Mouse (Mus musculus) liver, embryonic 15.5 days (tissue): Measurements from ENCODE around the gene Sall1. TPM values are rescaled to one million over a fixed set of nuclear protein-coding genes. Genes with fewer than 3 reads are reported as not detected.

ENCODE experiments used
- ATAC-seq: fragments of 200-750 bp; cut with Nextera tagmentation; 2 replicates; pipeline ENCODE4 v1.8.0; 2017; ENCODE audit warnings: moderate number of reproducible peaks, mild to moderate bottlenecking, moderate library complexity; ENCODE audit not compliant: insufficient read depth
- H3K27ac ChIP-seq: fragments of 300-500 bp; sonication (generic); replicated peaks from 2 replicates; pipeline ENCODE4 v1.5.1; 2015; ENCODE audit warnings: mild to moderate bottlenecking, inconsistent platforms
- H3K27me3 ChIP-seq: fragments of 300-500 bp; sonication (generic); 2 replicates; pipeline ENCODE4 v1.6.1; 2015; ENCODE audit warnings: mild to moderate bottlenecking, inconsistent platforms
- H3K36me3 ChIP-seq: fragments of 300-500 bp; sonication (generic); replicated peaks from 2 replicates; pipeline ENCODE4 v1.6.1; 2015; ENCODE audit warnings: moderate library complexity, mild to moderate bottlenecking, inconsistent platforms
- H3K4me1 ChIP-seq: fragments of 300-500 bp; sonication (generic); replicated peaks from 2 replicates; pipeline ENCODE4 v1.6.1; 2015; ENCODE audit warnings: inconsistent platforms
- H3K4me2 ChIP-seq: fragments of 300-500 bp; sonication (generic); 2 replicates; pipeline ENCODE4 v1.6.1; 2015; ENCODE audit warnings: moderate library complexity, mild to moderate bottlenecking, inconsistent platforms
- H3K4me3 ChIP-seq: fragments of 300-500 bp; sonication (generic); replicated peaks from 2 replicates; pipeline ENCODE4 v1.5.1; 2015; ENCODE audit warnings: mild to moderate bottlenecking, inconsistent platforms
- H3K9ac ChIP-seq: fragments of 300-500 bp; sonication (generic); 2 replicates; pipeline ENCODE4 v1.6.1; 2015; ENCODE audit warnings: moderate library complexity, mild to moderate bottlenecking, inconsistent platforms
- H3K9me3 ChIP-seq: fragments of 300-500 bp; sonication (generic); replicated peaks from 2 replicates; pipeline ENCODE4 v1.6.1; 2016; ENCODE audit warnings: inconsistent platforms
- WGBS: fragments of 180-500 bp; shearing (Covaris S2); methylation state at CpG from one replicate; pipeline ENCODE4 v1.1.7; 2015; ENCODE audit warnings: mixed read lengths; ENCODE audit not compliant: insufficient replicate concordance; 5-methylcytosine and 5-hydroxymethylcytosine counted together
- polyA plus RNA-seq: library from polyadenylated mRNA; unstranded; fragments of >200 nt; fragmentation: Nextera tagmentation; extraction: Ambion mirVana; gene quantifications from 2 replicates; pipeline ENCODE4 v1.2.1, GENCODE M21; 2015

The Sall1 gene
- polyA plus RNA-seq, 1 experiment from 2014 or later = 0.99 TPM

DNA sequence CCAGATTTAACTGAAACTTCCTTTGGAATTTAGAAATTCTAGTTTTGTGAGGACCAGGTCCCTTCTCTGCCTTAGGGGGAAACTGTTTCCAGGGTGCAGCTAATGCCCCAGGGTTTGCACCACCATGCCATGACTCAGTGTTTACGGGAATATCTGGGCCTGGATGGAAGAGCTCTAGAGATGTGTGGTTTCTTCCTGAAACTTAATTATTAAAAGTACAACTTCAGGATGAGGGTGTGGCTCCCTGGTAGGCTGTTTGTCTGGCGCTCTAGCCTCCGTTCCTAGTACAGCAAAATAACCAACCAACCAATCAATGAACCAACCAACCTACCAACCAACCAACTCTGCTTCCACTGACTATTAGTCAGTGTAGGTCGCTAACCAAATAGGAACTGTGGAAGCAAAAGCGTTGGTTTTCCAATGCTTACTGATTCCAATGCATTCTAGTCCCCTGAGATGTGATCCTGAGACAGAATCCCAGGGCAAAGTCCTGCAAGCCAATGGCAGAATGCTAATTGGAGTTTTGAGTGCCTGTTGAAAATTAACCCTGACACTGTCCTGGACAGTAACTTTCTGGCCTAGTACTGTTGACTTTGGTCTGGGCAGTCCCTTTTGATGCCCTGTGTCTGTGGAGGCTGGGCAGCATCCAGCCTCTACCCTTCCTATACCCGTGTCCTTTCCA lies 31.0 kb downstream of the Sall1 start:
- no peak overlapping the region for H3K4me2 ChIP-seq
- H3K9me3 ChIP-seq = no peaks in the 10 kb centered on the region
- peak overlapping the region; percentile 59 for H3K27ac ChIP-seq
- H3K9ac ChIP-seq = no peak overlapping the region
- no peaks in the 10 kb centered on the region for H3K36me3 ChIP-seq
- peak; percentile 70 for ATAC-seq
- H3K27me3 ChIP-seq = peaks cover 7% of the 10 kb centered on the region
- H3K4me1 ChIP-seq = no peaks in the 10 kb centered on the region
- H3K4me3 ChIP-seq = no peak overlapping the region
- WGBS = 52% methylated on average over 6 of the region's 6 CpGs

DNA sequence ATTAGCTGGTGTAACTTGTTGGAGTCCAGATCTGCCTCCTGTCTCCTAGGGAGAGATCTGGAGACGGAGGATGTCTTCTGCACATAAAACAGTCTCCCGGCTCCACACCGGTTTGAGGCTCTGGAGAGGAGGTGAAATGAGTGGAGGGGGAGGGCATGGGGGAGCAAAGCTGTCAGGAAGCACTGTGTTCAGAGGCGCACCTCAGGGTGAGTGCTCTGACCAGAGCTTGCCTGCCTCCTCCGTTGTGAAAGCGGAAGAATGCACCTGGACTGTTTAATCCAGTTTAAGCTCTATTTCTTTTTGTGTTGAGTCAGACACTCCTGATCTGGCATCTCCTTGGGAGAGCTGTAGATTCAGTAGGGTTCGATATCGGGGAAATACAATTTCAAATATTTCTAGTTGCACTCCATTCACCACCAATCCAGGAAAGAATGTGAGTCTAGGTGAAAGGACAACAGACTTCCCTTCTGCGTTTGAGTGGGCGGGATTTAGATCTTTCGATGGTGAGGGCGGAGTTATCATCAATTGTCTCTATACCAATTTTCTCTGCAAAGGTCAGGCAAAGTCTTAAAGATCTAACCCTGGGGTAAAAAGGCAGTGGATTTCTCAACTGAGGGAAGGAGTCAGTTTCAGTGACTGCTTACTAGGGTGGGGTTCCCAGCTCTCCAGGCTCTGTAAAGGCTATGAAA lies 31.8 kb downstream of the Sall1 start:
- Histone ChIP-seq H3K4me3 (no peak overlapping the region), H3K9me3 (no peaks in the 10 kb centered on the region), H3K9ac (no peak overlapping the region), H3K27me3 (peaks cover 15% of the 10 kb centered on the region), H3K4me1 (no peaks in the 10 kb centered on the region), H3K36me3 (no peaks in the 10 kb centered on the region), H3K4me2 (peak overlapping the region; percentile 20), H3K27ac (peak overlapping the region; percentile 48; the same call in 1 of the 2 replicates)
- 26% methylated on average over 12 of the region's 12 CpGs for WGBS
- peak; percentile 18; the same call in 1 of the 2 replicates for ATAC-seq

DNA sequence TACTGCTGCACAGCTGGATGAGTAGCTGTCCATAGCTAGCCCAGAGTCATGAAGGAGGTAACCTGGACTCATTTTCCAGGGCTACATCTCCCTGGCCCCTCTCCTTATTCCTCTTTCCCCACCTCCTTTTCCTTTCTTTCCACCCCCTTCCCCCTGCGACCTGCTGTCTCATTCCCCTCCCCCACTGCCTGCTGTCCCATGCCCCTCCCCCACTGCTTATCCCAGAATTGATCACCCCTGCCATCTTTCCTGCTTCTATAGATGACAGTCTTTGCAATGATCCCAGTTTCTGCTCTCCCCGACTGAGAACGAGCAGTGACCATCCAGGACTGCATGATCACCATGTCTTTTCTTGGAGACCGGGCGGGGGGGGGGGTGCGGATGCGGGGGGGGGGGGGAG lies 35.2 kb downstream of the Sall1 start:
- Histone ChIP-seq H3K36me3 (no peaks in the 10 kb centered on the region), H3K4me2 (no peak overlapping the region), H3K27me3 (peaks cover 38% of the 10 kb centered on the region), H3K9ac (no peak overlapping the region), H3K9me3 (no peaks in the 10 kb centered on the region), H3K27ac (no peak overlapping the region), H3K4me1 (no peaks in the 10 kb centered on the region), H3K4me3 (no peak overlapping the region)
- 31% methylated on average over 7 of the region's 7 CpGs for WGBS
- ATAC-seq = no peak

DNA sequence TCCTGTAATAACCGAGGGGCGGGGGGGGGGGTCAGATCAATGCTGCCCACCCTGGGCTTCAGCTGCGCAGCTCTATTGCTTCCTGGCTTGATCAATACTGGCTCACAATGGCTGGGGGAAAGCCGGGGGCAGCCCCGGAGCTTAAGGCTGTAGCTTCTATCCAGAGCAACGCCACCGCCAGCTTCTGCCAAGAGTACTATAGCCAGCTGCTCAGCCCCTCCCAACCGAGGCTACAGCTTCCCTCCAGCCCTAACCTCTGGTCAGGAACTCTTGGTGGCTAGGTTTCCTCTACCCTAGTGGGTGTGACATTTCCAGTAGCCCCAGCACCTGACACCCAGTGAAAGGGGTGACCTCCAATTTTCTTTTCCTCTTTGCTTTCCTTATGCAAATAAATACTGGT lies 36.8 kb downstream of the Sall1 start:
- Histone ChIP-seq H3K9ac (no peak overlapping the region), H3K27me3 (peaks cover 38% of the 10 kb centered on the region), H3K4me3 (no peak overlapping the region), H3K9me3 (no peaks in the 10 kb centered on the region), H3K27ac (peak overlapping the region; percentile 14; the same call in 1 of the 2 replicates), H3K4me1 (peaks cover 4% of the 10 kb centered on the region; the same call in 1 of the 2 replicates), H3K36me3 (no peaks in the 10 kb centered on the region), H3K4me2 (peak overlapping the region; percentile 27; the same call in 1 of the 2 replicates)
- no peak for ATAC-seq
- WGBS = 2% methylated on average over 8 of the region's 8 CpGs

DNA sequence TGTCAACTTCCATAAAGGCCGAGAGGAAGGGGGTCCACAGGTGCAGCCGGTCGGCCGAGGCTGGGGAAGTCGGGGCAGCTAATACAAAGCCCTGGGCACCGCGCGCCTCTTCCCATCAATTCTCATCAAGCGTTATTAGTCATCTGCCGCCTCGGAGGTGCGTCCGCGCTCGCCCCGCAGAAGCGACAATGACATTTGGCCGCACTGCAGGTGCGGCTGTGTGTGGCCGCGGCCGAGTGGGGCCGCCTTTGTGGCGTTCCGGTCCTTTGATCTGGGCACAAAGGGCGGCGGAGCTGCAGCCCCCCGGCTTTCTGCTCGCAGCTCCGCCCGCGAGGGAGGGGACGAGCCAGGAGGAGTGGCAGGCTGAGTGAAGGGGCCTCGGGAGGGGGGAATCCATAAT lies 37.5 kb downstream of the Sall1 start:
- Histone ChIP-seq H3K4me2 (peak overlapping the region; percentile 51), H3K36me3 (no peaks in the 10 kb centered on the region), H3K4me3 (peak overlapping the region; percentile 36), H3K4me1 (peaks cover 4% of the 10 kb centered on the region; the same call in 1 of the 2 replicates), H3K27ac (no peak overlapping the region), H3K9ac (no peak overlapping the region), H3K27me3 (peaks cover 38% of the 10 kb centered on the region), H3K9me3 (no peaks in the 10 kb centered on the region)
- under 1% methylated on average over 34 of the region's 34 CpGs for WGBS
- ATAC-seq = no peak

DNA sequence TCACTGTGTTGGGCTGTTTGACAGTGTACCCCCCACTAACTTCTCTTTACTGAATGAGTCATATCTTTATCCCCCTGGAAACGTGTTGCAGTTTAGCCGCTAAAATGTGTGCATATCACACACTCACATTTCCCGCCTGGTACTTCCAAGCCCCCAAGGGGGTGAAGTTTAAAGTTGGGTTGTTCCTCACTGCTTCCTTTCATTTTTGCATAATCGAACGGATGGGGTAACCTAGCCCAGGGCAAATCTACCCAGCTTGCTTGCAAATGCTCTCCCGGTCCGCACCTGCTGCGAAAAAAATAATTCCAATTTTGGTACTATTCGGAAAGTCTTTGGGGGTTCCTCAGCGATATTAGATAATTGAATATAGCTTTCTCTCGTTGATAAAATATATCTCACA lies 38.2 kb downstream of the Sall1 start:
- WGBS = 23% methylated on average over 11 of the region's 11 CpGs
- Histone ChIP-seq H3K4me2 (peak overlapping the region; percentile 51; the same call in 1 of the 2 replicates), H3K27me3 (peaks cover 38% of the 10 kb centered on the region), H3K27ac (no peak overlapping the region), H3K4me1 (peaks cover 4% of the 10 kb centered on the region; the same call in 1 of the 2 replicates), H3K9me3 (no peaks in the 10 kb centered on the region), H3K36me3 (no peaks in the 10 kb centered on the region), H3K4me3 (no peak overlapping the region), H3K9ac (no peak overlapping the region)
- no peak for ATAC-seq

DNA sequence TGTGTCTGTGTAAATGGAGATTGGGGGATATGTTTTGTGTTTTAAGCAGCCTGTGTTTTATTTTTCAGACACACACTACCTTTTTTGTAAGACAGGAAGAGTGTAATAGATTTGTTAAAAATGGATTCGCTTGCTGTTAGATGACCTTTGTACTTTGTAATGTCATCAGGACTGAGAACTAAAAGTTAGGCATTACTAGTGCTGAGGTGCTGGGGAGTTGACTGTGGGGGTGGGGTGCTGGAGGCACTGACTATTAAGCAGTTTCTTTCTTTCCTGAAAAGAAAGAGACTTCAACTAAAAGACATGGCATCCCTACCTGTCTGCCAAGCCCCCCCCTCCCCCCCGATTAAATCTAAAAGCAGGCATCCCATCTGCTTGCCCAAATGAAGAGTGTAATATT lies 39.9 kb downstream of the Sall1 start:
- WGBS = 27% methylated on average over 2 of the region's 2 CpGs
- no peak overlapping the region for H3K27ac ChIP-seq
- H3K4me2 ChIP-seq = no peak overlapping the region
- no peaks in the 10 kb centered on the region for H3K36me3 ChIP-seq
- no peak for ATAC-seq
- no peak overlapping the region for H3K9ac ChIP-seq
- no peak overlapping the region for H3K4me3 ChIP-seq
- H3K9me3 ChIP-seq = no peaks in the 10 kb centered on the region
- H3K27me3 ChIP-seq = peaks cover 38% of the 10 kb centered on the region
- peaks cover 4% of the 10 kb centered on the region; the same call in 1 of the 2 replicates for H3K4me1 ChIP-seq

DNA sequence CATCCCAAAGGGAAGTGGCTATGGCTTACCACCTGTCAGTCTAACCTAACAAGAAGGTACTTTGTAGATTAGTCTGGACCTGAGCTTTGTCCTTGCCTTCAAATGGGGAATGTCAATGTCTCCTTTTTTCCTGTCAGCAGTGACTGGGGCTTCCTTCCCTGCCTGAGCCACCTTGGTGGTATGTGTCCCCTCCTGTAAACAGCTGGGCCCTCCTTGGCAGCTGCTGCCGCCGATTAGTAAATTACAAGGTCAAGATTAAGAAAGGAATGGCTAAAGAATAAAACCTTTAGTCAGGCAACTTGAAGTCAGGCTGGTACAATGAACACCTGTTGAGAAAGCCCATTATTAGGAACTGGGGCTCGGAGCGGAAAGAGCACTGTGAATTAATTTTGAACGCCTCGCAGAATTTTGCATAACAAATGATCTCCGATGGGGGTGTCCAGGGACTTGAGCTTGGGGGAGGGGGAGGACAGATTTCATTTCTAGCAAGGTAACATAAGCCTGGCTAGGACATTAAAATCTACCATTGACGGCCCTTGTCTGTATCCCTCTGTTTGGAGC lies 40.5 kb downstream of the Sall1 start:
- Histone ChIP-seq H3K9me3 (no peaks in the 10 kb centered on the region), H3K27me3 (peaks cover 35% of the 10 kb centered on the region), H3K4me2 (no peak overlapping the region), H3K4me3 (no peak overlapping the region), H3K9ac (no peak overlapping the region), H3K36me3 (no peaks in the 10 kb centered on the region), H3K4me1 (peaks cover 4% of the 10 kb centered on the region; the same call in 1 of the 2 replicates), H3K27ac (no peak overlapping the region)
- WGBS = 55% methylated on average over 8 of the region's 8 CpGs
- ATAC-seq = no peak

DNA sequence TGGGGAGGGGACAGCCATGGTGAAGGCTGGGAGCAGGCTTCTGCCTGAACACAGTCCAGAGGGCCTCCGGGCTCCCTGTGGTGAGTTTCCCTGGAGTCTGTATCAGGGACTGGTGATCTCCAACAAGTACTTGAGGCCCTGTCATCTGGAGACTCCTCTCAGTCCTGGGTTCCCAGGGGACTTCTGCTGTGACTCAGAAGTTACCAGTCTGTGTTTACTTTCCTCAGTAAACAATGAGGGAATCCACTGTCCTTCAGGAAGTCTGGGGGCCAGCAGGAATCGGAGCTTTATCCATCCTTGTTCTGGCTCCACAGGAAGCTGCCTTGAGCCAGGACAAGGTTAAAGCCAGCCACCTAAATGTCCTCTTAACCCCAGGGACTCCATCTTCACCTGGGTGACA lies 41.8 kb downstream of the Sall1 start:
- peaks cover 22% of the 10 kb centered on the region for H3K27me3 ChIP-seq
- no peaks in the 10 kb centered on the region for H3K36me3 ChIP-seq
- 36% methylated on average over 2 of the region's 2 CpGs for WGBS
- no peak overlapping the region for H3K4me2 ChIP-seq
- no peaks in the 10 kb centered on the region for H3K9me3 ChIP-seq
- H3K4me3 ChIP-seq = no peak overlapping the region
- H3K27ac ChIP-seq = no peak overlapping the region
- no peak for ATAC-seq
- H3K4me1 ChIP-seq = peaks cover 4% of the 10 kb centered on the region; the same call in 1 of the 2 replicates
- no peak overlapping the region for H3K9ac ChIP-seq

DNA sequence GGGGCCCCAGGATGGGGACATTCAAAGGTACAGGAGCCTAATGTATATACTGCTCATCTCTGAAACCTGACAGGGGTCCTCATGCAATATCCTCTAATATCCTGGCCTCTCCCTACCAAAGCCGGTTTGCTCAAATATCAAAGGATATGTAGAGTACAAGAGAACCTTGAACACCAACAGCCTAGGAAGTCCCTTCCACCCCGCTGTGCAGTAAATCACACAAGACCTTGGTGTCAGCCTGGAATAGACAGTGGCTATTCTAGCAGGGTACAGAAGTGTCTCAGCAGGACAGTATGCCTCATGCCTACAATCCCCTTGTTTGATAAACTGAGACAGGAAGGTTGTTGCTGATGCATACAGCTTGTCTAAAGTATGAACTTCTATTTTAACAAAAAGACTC lies 46.7 kb downstream of the Sall1 start:
- 64% methylated on average over 2 of the region's 2 CpGs for WGBS
- no peaks in the 10 kb centered on the region for H3K4me1 ChIP-seq
- H3K36me3 ChIP-seq = no peaks in the 10 kb centered on the region
- H3K4me3 ChIP-seq = no peak overlapping the region
- H3K27ac ChIP-seq = no peak overlapping the region
- ATAC-seq = no peak
- H3K9me3 ChIP-seq = no peaks in the 10 kb centered on the region
- H3K27me3 ChIP-seq = no peaks in the 10 kb centered on the region
- no peak overlapping the region for H3K4me2 ChIP-seq
- H3K9ac ChIP-seq = no peak overlapping the region

DNA sequence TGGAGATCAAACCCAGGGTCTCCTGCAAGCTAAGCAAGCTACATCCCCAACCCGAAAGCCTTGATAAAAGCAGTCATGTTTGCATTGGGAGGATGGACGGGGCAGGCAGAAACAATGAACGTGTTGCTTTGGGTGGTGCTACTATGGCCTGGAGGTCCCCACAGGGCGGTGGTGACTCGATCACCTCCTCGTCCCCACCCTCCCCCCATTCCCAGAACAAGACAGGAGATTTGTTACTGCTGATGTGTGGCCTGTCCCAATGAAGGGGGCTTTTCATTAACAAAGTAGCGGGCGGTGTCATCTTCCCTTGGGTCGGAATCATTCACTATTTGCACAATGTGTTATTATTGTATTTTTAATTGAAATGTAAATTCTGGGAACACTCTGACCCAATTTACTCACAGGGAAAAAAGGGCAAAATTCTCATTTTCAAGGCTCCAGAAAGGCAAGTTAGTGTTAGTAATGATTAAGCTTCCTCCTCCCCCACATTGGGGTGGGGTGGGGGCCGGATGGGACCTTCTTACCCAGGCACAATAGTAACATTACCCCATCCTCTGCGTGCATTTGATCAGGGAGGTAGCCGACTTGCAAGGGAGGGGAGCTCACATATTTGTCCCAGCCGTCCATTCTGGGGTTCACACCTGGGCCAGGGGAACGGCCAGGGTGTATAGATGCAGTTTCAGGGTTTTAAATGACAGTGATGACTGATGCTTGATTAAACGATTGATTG lies 52.0 kb downstream of the Sall1 start:
- WGBS = 60% methylated on average over 15 of the region's 15 CpGs

More for the DNA sequence above, 52.0 kb downstream of the Sall1 start:
- Histone ChIP-seq H3K27ac (no peak overlapping the region), H3K9ac (no peak overlapping the region), H3K27me3 (no peaks in the 10 kb centered on the region), H3K9me3 (no peaks in the 10 kb centered on the region), H3K4me2 (no peak overlapping the region), H3K4me3 (no peak overlapping the region), H3K4me1 (0 out of 2 replicates have a peak, but pooled peaks cover 4% of the 10 kb centered on the region), H3K36me3 (no peaks in the 10 kb centered on the region)
- ATAC-seq = no peak
